Mouse (Mus musculus) myocyte (in vitro differentiated cells): Measurements from ENCODE around the gene Arhgap15.

Experiments used
- CEBPB ChIP-seq: IDR thresholded peaks from 2 replicates; pipeline ENCODE4 v1.6.1; 2011; ENCODE audit warnings: mild to moderate bottlenecking, moderate library complexity; ENCODE audit not compliant: poor library complexity, insufficient read depth, severe bottlenecking
- E2F4 ChIP-seq: IDR thresholded peaks from one replicate; pipeline ENCODE4 v1.6.1; 2011; ENCODE audit warnings: mild to moderate bottlenecking, control low read depth, moderate library complexity; ENCODE audit not compliant: insufficient read depth
- MAX ChIP-seq: IDR thresholded peaks from one replicate; pipeline ENCODE4 v1.6.1; 2011; ENCODE audit warnings: low read depth, mild to moderate bottlenecking, control low read depth
- MYOD1 ChIP-seq, 3 experiments: IDR thresholded peaks; one replicate each; pipeline ENCODE4 v1.6.1; 2011; ENCODE audit warnings: control low read depth in 2 of 3, low read depth in 2 of 3, mild to moderate bottlenecking in 2 of 3, moderate library complexity in 1 of 3; ENCODE audit not compliant: insufficient read length in 2 of 3, control insufficient read depth in 1 of 3
- MYOG ChIP-seq, 3 experiments: IDR thresholded peaks; one replicate each; pipeline ENCODE4 v1.6.1; 2011; ENCODE audit warnings: control low read depth in 2 of 3, low read depth in 2 of 3, mild to moderate bottlenecking in 2 of 3; ENCODE audit not compliant: insufficient read length in 2 of 3, control insufficient read depth in 1 of 3, insufficient read depth in 1 of 3
- POLR2A ChIP-seq: IDR thresholded peaks from one replicate; pipeline ENCODE4 v1.6.1; 2011; ENCODE audit warnings: low read depth, mild to moderate bottlenecking, control low read depth, moderate library complexity; ENCODE audit not compliant: insufficient read length
- POLR2AphosphoS2 ChIP-seq: IDR thresholded peaks from one replicate; pipeline ENCODE4 v1.6.1; 2011; ENCODE audit warnings: low read depth, control low read depth; ENCODE audit not compliant: insufficient read length
- REST ChIP-seq: IDR thresholded peaks from one replicate; pipeline ENCODE4 v1.6.1; 2011; ENCODE audit warnings: mild to moderate bottlenecking, control low read depth, moderate library complexity; ENCODE audit not compliant: insufficient read depth, insufficient read length
- SRF ChIP-seq: IDR thresholded peaks from one replicate; pipeline ENCODE4 v1.6.1; 2011; ENCODE audit warnings: low read depth; ENCODE audit not compliant: control insufficient read depth, insufficient read length
- TCF12 ChIP-seq: IDR thresholded peaks from one replicate; pipeline ENCODE4 v1.6.1; 2011; ENCODE audit warnings: mild to moderate bottlenecking, control low read depth; ENCODE audit not compliant: poor library complexity, insufficient read depth, severe bottlenecking
- TCF3 ChIP-seq: IDR thresholded peaks from one replicate; pipeline ENCODE4 v1.6.1; 2011; ENCODE audit warnings: low read depth, control low read depth; ENCODE audit not compliant: insufficient read length
- USF1 ChIP-seq: IDR thresholded peaks from one replicate; pipeline ENCODE4 v1.6.1; 2011; ENCODE audit warnings: low read depth, mild to moderate bottlenecking, control low read depth, moderate library complexity

- TF ChIP-seq MYOG (IDR thresholded peaks at IDR 0.05; ENCODE audit: control insufficient read depth in 1 of 3, insufficient read depth in 1 of 3, insufficient read length in 2 of 3, low read depth in 2 of 3): no peak
- no peak for TF ChIP-seq POLR2A
- no peak for TF ChIP-seq TCF12
- TF ChIP-seq POLR2AphosphoS2: no peak
- TF ChIP-seq USF1: no peak
- TF ChIP-seq MAX: no peak
- no peak for TF ChIP-seq CEBPB
- no peak for TF ChIP-seq E2F4
- no peak for TF ChIP-seq SRF
- no peak for TF ChIP-seq MYOD1 (IDR thresholded peaks at IDR 0.05; ENCODE audit: control insufficient read depth in 1 of 3, insufficient read length in 2 of 3, low read depth in 2 of 3)
- no peak for TF ChIP-seq REST
- TF ChIP-seq TCF3: no peak
Observed at GRCm38 (mm10) chr2:43749321-43749720, 697 bp downstream of the Arhgap15 start.
